Mouse (Mus musculus) C2C12 (cell line): ENCODE results near the gene Tnxb.

ENCODE experiments used
- CEBPB ChIP-seq: IDR thresholded peaks from one replicate; pipeline ENCODE4 v1.6.1; 2011; ENCODE audit warnings: low read depth, mild to moderate bottlenecking, control low read depth, moderate library complexity
- CTCF ChIP-seq: IDR thresholded peaks from one replicate; pipeline ENCODE4 v1.5.1; 2011; ENCODE audit not compliant: control insufficient read depth, insufficient read depth, insufficient read length
- MYOD1 ChIP-seq: IDR thresholded peaks from one replicate; pipeline ENCODE4 v1.6.1; 2011; ENCODE audit warnings: low read depth; ENCODE audit not compliant: control insufficient read depth, insufficient read length
- MYOG ChIP-seq: IDR thresholded peaks from one replicate; pipeline ENCODE4 v1.6.1; 2011; ENCODE audit not compliant: control insufficient read depth, insufficient read length; ENCODE audit errors: extremely low read depth
- USF1 ChIP-seq: IDR thresholded peaks from one replicate; pipeline ENCODE4 v1.6.1; 2011; ENCODE audit warnings: low read depth, mild to moderate bottlenecking, control low read depth, moderate library complexity

- TF ChIP-seq MYOG, result no peak
- TF ChIP-seq CTCF, result no peak
- no peak for TF ChIP-seq CEBPB
- TF ChIP-seq USF1, result no peak
- no peak for TF ChIP-seq MYOD1
These were observed 15.2 kb upstream of the Tnxb start for GRCm38 (mm10) chr17:34655160-34655559.
